Mouse (Mus musculus): ENCODE results near the gene Slc51a.

Slc51a gene

GRCm38 (mm10) chr16:32487234-32488111, at the start of gene Slc51a:
TSS of gene Slc51a (minus strand) at chr16:32487879.
- DNase-seq (ENCODE audit: extremely low read depth, insufficient read length, low spot score), result no peak

GRCm38 (mm10) chr16:32535157-32535751, 47.6 kb upstream of the Slc51a start:
- DNase-seq (ENCODE audit: extremely low read depth, insufficient read length, low spot score), result no peak

- DNase-seq (ENCODE audit: extremely low read depth, insufficient read length, low spot score), result no peak
Observed at GRCm38 (mm10) chr16:32532878-32533826, 45.5 kb upstream of the Slc51a start.

- no peak for DNase-seq (ENCODE audit: extremely low read depth, insufficient read length, low spot score)
Observed at GRCm38 (mm10) chr16:32526906-32527305, 39.2 kb upstream of the Slc51a start.

- peak; percentile 52 for DNase-seq (ENCODE audit: extremely low read depth, insufficient read length, low spot score)
Observed at GRCm38 (mm10) chr16:32524244-32524615, 36.6 kb upstream of the Slc51a start.

- peak; percentile 35 for DNase-seq (ENCODE audit: extremely low read depth, insufficient read length, low spot score)
Observed at GRCm38 (mm10) chr16:32523462-32524243, 36.0 kb upstream of the Slc51a start.

GRCm38 (mm10) chr16:32522578-32523194, 35.0 kb upstream of the Slc51a start:
- DNase-seq (ENCODE audit: extremely low read depth, insufficient read length, low spot score), result no peak

- DNase-seq (ENCODE audit: extremely low read depth, insufficient read length, low spot score), result no peak
Observed at GRCm38 (mm10) chr16:32520372-32520748, 32.7 kb upstream of the Slc51a start.

GRCm38 (mm10) chr16:32519656-32520371, 32.1 kb upstream of the Slc51a start:
- no peak for DNase-seq (ENCODE audit: extremely low read depth, insufficient read length, low spot score)

GRCm38 (mm10) chr16:32517785-32518481, 30.3 kb upstream of the Slc51a start:
- DNase-seq (ENCODE audit: extremely low read depth, insufficient read length, low spot score), result no peak

- DNase-seq (ENCODE audit: extremely low read depth, insufficient read length, low spot score), result no peak
Observed at GRCm38 (mm10) chr16:32516006-32516962, 28.6 kb upstream of the Slc51a start.

GRCm38 (mm10) chr16:32513948-32514347, 26.3 kb upstream of the Slc51a start:
- no peak for DNase-seq (ENCODE audit: extremely low read depth, insufficient read length, low spot score)

- DNase-seq (ENCODE audit: extremely low read depth, insufficient read length, low spot score), result no peak
Observed at GRCm38 (mm10) chr16:32513401-32513800, 25.7 kb upstream of the Slc51a start.

- DNase-seq (ENCODE audit: extremely low read depth, insufficient read length, low spot score), result no peak
Observed at GRCm38 (mm10) chr16:32512921-32513320, 25.2 kb upstream of the Slc51a start.

- DNase-seq (ENCODE audit: extremely low read depth, insufficient read length, low spot score), result no peak
Observed at GRCm38 (mm10) chr16:32511827-32512490, 24.3 kb upstream of the Slc51a start.

GRCm38 (mm10) chr16:32511338-32511734, 23.7 kb upstream of the Slc51a start:
- no peak for DNase-seq (ENCODE audit: extremely low read depth, insufficient read length, low spot score)

Measured in 3134 (cell line).